Mouse (Mus musculus) brain, embryonic 14.5 days (tissue): ENCODE data around the gene Nln.

ENCODE experiments used
- CTCF ChIP-seq: fragments of 200-500 bp; IDR thresholded peaks from 2 replicates; pipeline ENCODE4 v1.5.1; 2012; ENCODE audit warnings: inconsistent platforms, mild to moderate bottlenecking, moderate library complexity, borderline replicate concordance; ENCODE audit not compliant: insufficient read depth, insufficient read length; ENCODE audit errors: extremely low read depth
- POLR2A ChIP-seq: fragments of 200-500 bp; IDR thresholded peaks from 2 replicates; pipeline ENCODE4 v1.6.1; 2012; ENCODE audit warnings: mild to moderate bottlenecking, inconsistent platforms, borderline replicate concordance; ENCODE audit not compliant: poor library complexity, insufficient read depth, insufficient read length, severe bottlenecking; ENCODE audit errors: extremely low read depth

DNA sequence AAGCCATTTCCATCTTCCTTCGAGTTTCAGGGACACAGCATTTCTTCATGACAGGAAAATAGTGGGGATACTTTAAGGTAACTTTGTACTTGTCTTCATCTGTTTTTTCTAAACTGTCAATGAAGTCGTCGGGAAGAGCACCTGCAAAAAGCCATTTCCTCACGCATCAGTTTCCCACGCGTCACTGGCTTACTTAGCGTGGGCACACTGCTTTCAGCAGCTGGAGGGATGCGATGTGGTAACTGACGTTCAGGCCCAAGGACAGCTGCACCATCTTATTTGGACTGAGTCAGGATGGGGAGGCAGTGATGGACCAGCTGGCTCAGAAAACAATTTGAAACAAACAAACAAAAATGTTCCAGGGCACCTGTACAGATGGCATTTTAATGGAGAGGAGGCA, 50.7 kb downstream of the Nln start:
- TF ChIP-seq POLR2A (no peak), CTCF (no peak)
